Mouse (Mus musculus) layer of hippocampus, adult 2 months (tissue): ENCODE data around the gene Rbm8a2. TPM values are rescaled to one million over a fixed set of nuclear protein-coding genes. Genes with fewer than 3 reads are reported as not detected.
"Not testable (repeated sequence)": the region's sequence is repeated elsewhere in the genome, so short reads cannot be mapped to it uniquely, and the experiment has no call there.

ENCODE experiments used
- DNase-seq, 2 experiments: peaks; one replicate each; pipeline ENCODE4 v3.0.0; 2022; ENCODE audit warnings: low spot score in 2 of 2
- H3K27ac ChIP-seq: fragments of 200-600 bp; 2 replicates; pipeline ENCODE4 v1.8.1; 2022
- H3K4me3 ChIP-seq: fragments of 200-600 bp; 2 replicates; pipeline ENCODE4 v1.8.1; 2022; ENCODE audit warnings: mild to moderate bottlenecking
- CTCF ChIP-seq: fragments of 200-600 bp; conservative IDR thresholded peaks from 2 replicates; pipeline ENCODE4 v1.8.1; 2022; ENCODE audit warnings: antibody characterized with exemption, mild to moderate bottlenecking, moderate library complexity
- long read RNA-seq, 2 experiments: library from polyadenylated mRNA; stranded (forward); transcript quantifications; one replicate each; pipeline ENCODE4 v2.0.0; 2021; ENCODE audit warnings: borderline mapping rate in 2 of 2
- total RNA-seq, 2 experiments: library from RNA; stranded (reverse); gene quantifications; 2 replicates each; pipeline ENCODE4 v1.2.3; 2021

The Rbm8a2 gene
- not detected for total RNA-seq
- long read RNA-seq, experiment 1 = 0 reads
- long read RNA-seq, experiment 2 = 0 reads

- H3K4me3 ChIP-seq, DNase-seq, H3K27ac ChIP-seq: not testable (repeated sequence)
These were observed at the start of gene Rbm8a2 for GRCm38 (mm10) chr1:175979014-175979413. Rbm8a2 (minus strand) TSS chr1:175979114.

- Histone ChIP-seq H3K27ac (no peak overlapping the region), H3K4me3 (no peak overlapping the region)
- DNase-seq = no peak
- no peak for TF ChIP-seq CTCF
These were observed 49.5 kb upstream of the Rbm8a2 start for GRCm38 (mm10) chr1:176028397-176028796.

- TF ChIP-seq CTCF = no peak
- Histone ChIP-seq H3K27ac (no peak overlapping the region), H3K4me3 (no peak overlapping the region)
- no peak for DNase-seq
These were observed 45.6 kb upstream of the Rbm8a2 start for GRCm38 (mm10) chr1:176024501-176024900.

GRCm38 (mm10) chr1:176018523-176018922, 39.6 kb upstream of the Rbm8a2 start:
- no peak overlapping the region for H3K27ac ChIP-seq
- DNase-seq = no peak
- H3K4me3 ChIP-seq = no peak overlapping the region
- no peak for TF ChIP-seq CTCF

- no peak for DNase-seq
- TF ChIP-seq CTCF = no peak
- Histone ChIP-seq H3K27ac (no peak overlapping the region), H3K4me3 (no peak overlapping the region)
These were observed 37.2 kb upstream of the Rbm8a2 start for GRCm38 (mm10) chr1:176016076-176016475.

GRCm38 (mm10) chr1:176013497-176014268, 34.8 kb upstream of the Rbm8a2 start:
- DNase-seq = no peak
- no peak overlapping the region for H3K27ac ChIP-seq
- no peak for TF ChIP-seq CTCF
- no peak overlapping the region for H3K4me3 ChIP-seq

GRCm38 (mm10) chr1:176011535-176011934, 32.6 kb upstream of the Rbm8a2 start:
- H3K4me3 ChIP-seq = no peak overlapping the region
- H3K27ac ChIP-seq = no peak overlapping the region
- DNase-seq = no peak
- no peak for TF ChIP-seq CTCF

- Histone ChIP-seq H3K4me3 (no peak overlapping the region), H3K27ac (no peak overlapping the region)
- no peak for TF ChIP-seq CTCF
- no peak for DNase-seq
These were observed 32.2 kb upstream of the Rbm8a2 start for GRCm38 (mm10) chr1:176011072-176011471.

GRCm38 (mm10) chr1:176008411-176008810, 29.5 kb upstream of the Rbm8a2 start:
- Histone ChIP-seq H3K27ac (no peak overlapping the region), H3K4me3 (no peak overlapping the region)
- TF ChIP-seq CTCF = peak; percentile 47
- DNase-seq = no peak

GRCm38 (mm10) chr1:176000599-176000998, 21.7 kb upstream of the Rbm8a2 start:
- no peak overlapping the region for H3K27ac ChIP-seq
- TF ChIP-seq CTCF = no peak
- H3K4me3 ChIP-seq = no peak overlapping the region
- no peak for DNase-seq

- TF ChIP-seq CTCF = no peak
- DNase-seq = no peak
- no peak overlapping the region for H3K4me3 ChIP-seq
These were observed 18.2 kb upstream of the Rbm8a2 start for GRCm38 (mm10) chr1:175997076-175997651.

GRCm38 (mm10) chr1:175988912-175989311, 10.0 kb upstream of the Rbm8a2 start:
- H3K4me3 ChIP-seq = no peak overlapping the region
- no peak overlapping the region for H3K27ac ChIP-seq
- no peak for TF ChIP-seq CTCF
- DNase-seq = no peak

More at GRCm38 (mm10) chr1:175997076-175997651, 18.2 kb upstream of the Rbm8a2 start:
- no peak overlapping the region for H3K27ac ChIP-seq

- H3K4me3 ChIP-seq = no peak overlapping the region
- TF ChIP-seq CTCF = no peak
These were observed 9.5 kb upstream of the Rbm8a2 start for GRCm38 (mm10) chr1:175988448-175988847.

GRCm38 (mm10) chr1:175970710-175971109, 8.2 kb downstream of the Rbm8a2 start:
- no peak for DNase-seq
- Histone ChIP-seq H3K4me3 (no peak overlapping the region), H3K27ac (no peak overlapping the region)
- no peak for TF ChIP-seq CTCF

More at GRCm38 (mm10) chr1:175988448-175988847, 9.5 kb upstream of the Rbm8a2 start:
- DNase-seq = no peak
- H3K27ac ChIP-seq = no peak overlapping the region
